In the genomic region with DNA sequence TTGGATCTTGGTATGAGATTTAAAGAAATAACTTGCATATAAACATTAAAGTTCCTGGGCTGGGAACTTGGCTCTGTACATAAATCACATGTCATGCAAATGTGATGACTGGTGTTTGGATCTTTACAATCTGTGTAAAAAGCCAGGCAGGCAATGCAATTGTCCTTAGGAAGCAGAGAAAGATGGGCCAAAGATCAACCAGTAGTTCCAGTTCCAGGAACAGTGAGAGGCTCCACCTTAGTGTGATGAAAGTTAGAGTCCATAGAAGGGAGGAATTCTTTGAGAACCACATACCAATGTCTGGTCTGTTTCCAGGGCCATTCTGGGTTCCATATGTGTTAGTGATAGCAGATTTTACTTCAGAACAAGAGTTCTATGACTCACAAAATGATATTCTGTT, we compare ENCODE assay signal across 24 mouse cellular contexts. TPM values are rescaled to one million over a fixed set of nuclear protein-coding genes. Genes with fewer than 3 reads are reported as not detected.
"Had no signal": no experiment of that assay in that cellular context is flagged by ENCODE, and none has a peak within 500 bp of the region (broad histone marks: within the 10 kb centered on the region; RNA-seq: fewer than 3 reads in every experiment).

No protein-coding gene starts in this region.

- H3K4me3 ChIP-seq: heart, adult 2 months; heart, embryonic 13.5 days; heart, embryonic 15.5 days; hindbrain, embryonic 13.5 days; hindbrain, embryonic 15.5 days; limb, embryonic 12.5 days; limb, embryonic 15.5 days; liver, embryonic 12.5 days had no signal

- DNase-seq: gastrocnemius, postnatal 14 days; gastrocnemius, postnatal 36 days; heart, adult 11 months; heart, adult 2 months; heart, postnatal 14 days; heart, postnatal 36 days; kidney, adult 11 months; kidney, adult 2 months; kidney, postnatal 14 days; kidney, postnatal 36 days; layer of hippocampus, adult 9-11 months; layer of hippocampus, postnatal 36 days; left cerebral cortex, postnatal 4 days had no signal

- H3K9me3 ChIP-seq: heart, embryonic 13.5 days; heart, embryonic 15.5 days; hindbrain, embryonic 13.5 days; hindbrain, embryonic 15.5 days; limb, embryonic 12.5 days; limb, embryonic 15.5 days; liver, embryonic 12.5 days had no signal

- H3K36me3 ChIP-seq: heart, embryonic 13.5 days; heart, embryonic 15.5 days; hindbrain, embryonic 13.5 days; hindbrain, embryonic 15.5 days; limb, embryonic 12.5 days; limb, embryonic 15.5 days; liver, embryonic 12.5 days had no signal

- H3K4me1 ChIP-seq: heart, embryonic 13.5 days; heart, embryonic 15.5 days; hindbrain, embryonic 13.5 days; hindbrain, embryonic 15.5 days; limb, embryonic 12.5 days; limb, embryonic 15.5 days; liver, embryonic 12.5 days had no signal

- ATAC-seq: hindbrain, postnatal 0 days; liver, embryonic 12.5 days had no signal

- H3K4me2 ChIP-seq: heart, embryonic 11.5 days; heart, embryonic 13.5 days; heart, embryonic 15.5 days; hindbrain, embryonic 13.5 days; hindbrain, embryonic 15.5 days; limb, embryonic 12.5 days; limb, embryonic 15.5 days; liver, embryonic 12.5 days had no signal

- H3K27me3 ChIP-seq: heart, embryonic 13.5 days; heart, embryonic 15.5 days; hindbrain, embryonic 13.5 days; hindbrain, embryonic 15.5 days; limb, embryonic 12.5 days; limb, embryonic 15.5 days; liver, embryonic 12.5 days had no signal

- H3K9ac ChIP-seq: heart, embryonic 13.5 days; heart, embryonic 15.5 days; hindbrain, embryonic 13.5 days; hindbrain, embryonic 15.5 days; limb, embryonic 12.5 days; limb, embryonic 15.5 days; liver, embryonic 12.5 days; liver, embryonic 14.5 days had no signal

- H3K27ac ChIP-seq: heart, adult 2 months; heart, embryonic 13.5 days; heart, embryonic 15.5 days; hindbrain, embryonic 13.5 days; hindbrain, embryonic 15.5 days; hindbrain, postnatal 0 days; limb, embryonic 12.5 days; limb, embryonic 15.5 days; liver, embryonic 12.5 days; liver, embryonic 14.5 days had no signal

RNA-seq across cellular contexts. Expression of a gene that starts 36.1 kb away (rescaled TPM):
- polyA plus RNA-seq: liver, adult 2 months had no signal
